Mouse (Mus musculus) heart, postnatal 4 days (tissue): ENCODE data around the gene Nkapd1. TPM values are rescaled to one million over a fixed set of nuclear protein-coding genes. Genes with fewer than 3 reads are reported as not detected.

Experiments used
- DNase-seq: peaks from one replicate; pipeline ENCODE4 v3.0.0; 2021
- total RNA-seq, 2 experiments: library from RNA; stranded (reverse); gene quantifications; 2 replicates each; pipeline ENCODE4 v1.2.3; 2021

The Nkapd1 gene
- total RNA-seq, 2 experiments from 2014 or later = 19.0 to 20.3 TPM

GRCm38 (mm10) chr9:50601536-50601935 is 15.7 kb downstream of the Nkapd1 start:
- DNase-seq = no peak

DNA sequence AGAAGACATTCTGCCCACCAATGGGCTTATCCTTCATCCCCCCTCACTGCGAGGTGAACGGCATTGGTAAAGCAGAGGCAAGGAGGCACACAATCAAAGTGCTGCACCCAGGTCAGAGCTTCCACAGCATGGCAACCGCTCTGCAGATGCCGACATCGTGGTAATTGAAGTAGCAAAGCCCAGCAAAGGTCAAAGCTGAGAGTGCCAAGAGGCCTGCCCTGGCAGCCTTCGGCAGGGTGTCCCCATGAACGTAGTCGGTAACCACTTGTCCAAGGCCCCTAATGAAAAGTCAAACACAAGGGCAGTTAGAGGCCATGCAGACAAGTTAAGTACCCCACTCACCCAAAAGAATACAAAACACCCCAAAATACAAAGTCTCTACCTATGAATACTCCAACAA is 20.3 kb downstream of the Nkapd1 start:
- no peak for DNase-seq

DNA sequence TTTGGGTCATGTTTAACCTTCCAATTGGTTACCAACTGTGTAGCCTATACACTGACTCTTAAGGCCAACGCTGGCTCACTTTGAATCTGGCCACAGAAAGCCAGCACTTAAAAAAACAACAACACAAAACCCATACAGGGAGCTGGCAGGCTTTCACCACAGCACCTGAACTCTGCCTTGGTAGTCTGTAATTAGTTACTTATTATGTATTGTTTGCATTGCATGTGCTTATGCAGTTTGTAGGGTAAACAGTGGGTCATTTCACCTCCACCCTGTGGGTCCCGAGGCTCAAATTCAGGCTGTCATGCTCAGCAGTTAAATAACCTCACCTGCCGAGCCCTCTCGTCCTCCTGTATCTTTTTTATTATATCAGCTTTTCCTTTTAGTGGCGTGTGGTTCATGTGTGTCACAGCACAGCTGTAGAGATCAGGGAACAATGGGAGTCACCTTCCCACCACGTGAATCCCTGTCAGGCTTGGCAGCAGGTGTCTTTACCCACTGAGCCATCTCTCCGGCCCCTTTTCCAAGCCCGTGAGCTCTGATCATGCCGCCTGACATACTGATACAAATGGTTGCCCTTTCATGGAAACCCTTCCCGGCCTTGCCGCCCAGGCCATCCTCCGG is 22.4 kb downstream of the Nkapd1 start:
- no peak for DNase-seq

- DNase-seq = peak; percentile 34
Observed at GRCm38 (mm10) chr9:50593544-50593943, 23.7 kb downstream of the Nkapd1 start.

- no peak for DNase-seq
Observed at GRCm38 (mm10) chr9:50592955-50593354, 24.3 kb downstream of the Nkapd1 start.

- DNase-seq = no peak
Observed at GRCm38 (mm10) chr9:50590856-50591518, 26.3 kb downstream of the Nkapd1 start.

GRCm38 (mm10) chr9:50586955-50587354 is 30.3 kb downstream of the Nkapd1 start:
- no peak for DNase-seq

DNA sequence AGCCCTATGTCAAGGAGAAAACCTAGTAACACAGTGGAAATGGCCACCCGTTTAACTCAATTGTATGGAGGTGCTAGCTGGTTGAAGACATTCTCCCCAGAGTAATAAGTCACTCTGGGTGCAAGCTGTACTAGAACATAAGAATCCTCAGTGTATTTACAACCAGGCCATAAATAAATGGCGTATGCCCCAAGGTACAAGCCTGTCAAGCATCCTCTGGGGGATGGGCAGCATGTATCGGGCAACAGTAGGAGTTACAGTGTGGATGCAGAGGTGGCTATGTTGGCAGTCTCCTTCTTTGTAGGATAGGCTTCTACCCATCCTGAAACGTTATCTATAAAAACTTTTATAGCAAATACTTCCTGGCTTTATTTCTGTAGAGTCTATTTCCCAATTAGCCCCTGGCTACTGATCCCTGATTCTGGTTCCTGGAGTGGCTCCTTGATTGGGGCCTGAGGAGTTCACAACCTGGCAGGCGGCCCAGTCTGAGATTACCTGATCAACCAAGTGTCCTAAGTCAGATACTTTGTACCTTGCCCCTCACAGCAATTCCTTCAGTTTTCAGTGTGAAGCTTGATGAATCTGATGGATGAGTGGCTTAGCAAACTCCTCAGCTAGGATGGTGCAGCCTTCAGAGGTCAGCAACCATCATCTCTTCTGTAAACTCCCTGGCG is 32.0 kb downstream of the Nkapd1 start:
- no peak for DNase-seq

- DNase-seq = no peak
Observed at GRCm38 (mm10) chr9:50580370-50580769, 36.9 kb downstream of the Nkapd1 start.

- no peak for DNase-seq
Observed at GRCm38 (mm10) chr9:50569599-50570525, 47.4 kb downstream of the Nkapd1 start.

- no peak for DNase-seq
Observed at GRCm38 (mm10) chr9:50567881-50568280, 49.4 kb downstream of the Nkapd1 start.

- no peak for DNase-seq
Observed at GRCm38 (mm10) chr9:50567372-50567771, 49.9 kb downstream of the Nkapd1 start.

- no peak for DNase-seq
Observed at GRCm38 (mm10) chr9:50565940-50566339, 51.3 kb downstream of the Nkapd1 start.

DNA sequence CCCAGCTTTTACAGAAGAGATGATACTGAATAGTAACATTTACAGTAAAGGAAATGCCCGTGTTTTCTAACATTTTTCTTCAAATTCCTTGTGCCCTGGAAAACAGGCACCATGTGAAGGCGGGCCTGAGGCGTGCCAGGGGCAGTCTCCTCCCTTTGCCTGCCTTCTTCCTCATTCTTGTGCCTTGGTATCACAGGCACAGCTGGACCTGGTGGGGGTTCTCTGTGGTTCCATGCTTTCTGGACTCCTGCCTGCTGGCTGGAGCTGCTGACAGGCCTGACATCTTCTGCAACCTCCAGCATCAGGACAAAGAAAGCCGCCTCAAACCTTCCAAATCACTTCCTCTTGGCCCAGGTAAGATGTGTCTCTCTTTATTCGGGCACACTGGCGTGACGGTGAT is 52.1 kb downstream of the Nkapd1 start:
- DNase-seq = peak; percentile 24

GRCm38 (mm10) chr9:50561918-50562360 is 55.3 kb downstream of the Nkapd1 start:
- no peak for DNase-seq

DNA sequence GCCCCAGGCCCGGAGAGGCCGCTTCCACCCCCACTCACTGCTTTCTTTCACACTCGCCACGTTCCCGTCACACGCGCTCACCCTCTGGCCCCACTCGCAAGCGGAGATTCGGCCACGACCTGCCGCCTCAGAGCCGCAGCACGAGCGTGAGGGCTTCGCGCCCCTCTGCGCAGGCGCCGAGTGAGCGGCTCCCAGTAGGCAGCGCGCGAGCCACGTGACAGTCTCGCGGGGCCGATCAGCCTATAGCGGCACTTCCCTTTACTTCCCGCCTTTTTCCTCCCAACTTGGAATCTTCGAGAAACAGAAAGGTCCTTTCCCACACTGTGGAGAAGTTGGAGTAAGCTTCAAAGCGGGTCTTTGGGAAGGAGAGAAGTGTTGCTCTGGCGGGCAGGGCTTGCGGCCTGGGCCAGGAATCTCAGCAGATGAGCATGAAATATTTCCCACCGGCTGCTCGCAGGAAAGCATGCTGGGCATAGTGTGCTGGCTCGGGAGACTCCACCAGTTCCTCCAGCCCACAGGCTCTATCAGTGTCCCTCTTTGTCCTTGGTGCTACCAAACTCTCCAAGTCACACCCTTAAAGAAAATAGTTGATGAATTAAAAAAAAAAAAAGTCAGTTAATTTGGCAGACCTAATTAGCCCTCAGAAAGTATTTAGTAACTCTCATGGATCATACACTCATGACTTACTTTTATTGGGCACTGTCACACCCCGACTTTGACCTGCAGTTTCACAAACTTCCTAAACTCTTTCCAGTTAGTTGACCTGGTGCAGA is 55.9 kb downstream of the Nkapd1 start, which contains the start of gene Tex12:
Gene Tex12, minus strand, starts transcription at position 181 of the 773 bp plus-strand sequence.
- no peak for DNase-seq

Other genes starting within 250 kb of the Nkapd1 start
- gene Plet1, start 122.9 kb downstream of the Nkapd1 start, total RNA-seq = 1 to 10 TPM in 1 of 2 experiments, under 1 TPM in 1; 0.88 to 1.3 TPM
- 10 to 100 TPM; 27.7 to 36.5 TPM for gene Pts, start 88.7 kb downstream of the Nkapd1 start, total RNA-seq
- gene Il18, start 62.6 kb downstream of the Nkapd1 start, total RNA-seq = 1 to 10 TPM; 1.3 to 2.0 TPM
- gene Bco2, start 62.3 kb downstream of the Nkapd1 start, total RNA-seq = under 1 TPM; 0.12 to 0.20 TPM
- gene Tex12, start 56.1 kb downstream of the Nkapd1 start, total RNA-seq = not detected
- 100 to 1,000 TPM; 664 to 695 TPM for gene Sdhd, start 13.7 kb downstream of the Nkapd1 start, total RNA-seq
- 100 to 1,000 TPM; 196 to 216 TPM for gene Timm8b, start 13.6 kb downstream of the Nkapd1 start, total RNA-seq
- gene Pih1d2, start 143 bp downstream of the Nkapd1 start, total RNA-seq = under 1 TPM; 0.59 to 0.69 TPM
- 100 to 1,000 TPM; 278 to 283 TPM for gene Dlat, start 42.3 kb upstream of the Nkapd1 start, total RNA-seq
- 10 to 100 TPM in 1 of 2 experiments, 1 to 10 TPM in 1; 9.9 to 10.1 TPM for gene Dixdc1, start 122.1 kb upstream of the Nkapd1 start, total RNA-seq
- gene 2310030G06Rik, start 129.1 kb upstream of the Nkapd1 start, total RNA-seq = 1 to 10 TPM; 5.2 to 6.3 TPM
- 1,000 to 10,000 TPM; 1,184 to 1,197 TPM for gene Cryab, start 133.9 kb upstream of the Nkapd1 start, total RNA-seq
- 100 to 1,000 TPM; 130 to 150 TPM for gene Hspb2, start 134.9 kb upstream of the Nkapd1 start, total RNA-seq
- 1 to 10 TPM; 6.0 to 7.1 TPM for gene Fdxacb1, start 150.8 kb upstream of the Nkapd1 start, total RNA-seq
- 10 to 100 TPM; 14.2 to 14.8 TPM for gene Alg9, start 157.6 kb upstream of the Nkapd1 start, total RNA-seq
- 10 to 100 TPM; 10.3 to 11.2 TPM for gene 1110032A03Rik, start 158.1 kb upstream of the Nkapd1 start, total RNA-seq
- 10 to 100 TPM; 24.0 to 29.8 TPM for gene Ppp2r1b, start 227.8 kb upstream of the Nkapd1 start, total RNA-seq